Mouse (Mus musculus) heart, adult 18-20 months (tissue): ENCODE results near the gene Ugt1a6a. TPM values are rescaled to one million over a fixed set of nuclear protein-coding genes. Genes with fewer than 3 reads are reported as not detected.

ENCODE experiments used
- DNase-seq, 2 experiments: peaks; one replicate each; pipeline ENCODE4 v3.0.0; 2021 to 2022; ENCODE audit warnings: mixed read lengths in 1 of 2
- total RNA-seq, 2 experiments: library from RNA; stranded (reverse); gene quantifications; 2 replicates each; pipeline ENCODE4 v1.2.3; 2021

Gene Ugt1a6a
- total RNA-seq, 2 experiments from 2014 or later = 3.3 TPM

- no peak for DNase-seq
These were observed 95.0 kb downstream of the Ugt1a6a start for GRCm38 (mm10) chr1:88229566-88229965.

- no peak for DNase-seq
These were observed 95.4 kb downstream of the Ugt1a6a start for GRCm38 (mm10) chr1:88229986-88230385.

GRCm38 (mm10) chr1:88230421-88230820 is 95.8 kb downstream of the Ugt1a6a start:
- DNase-seq = no peak

- DNase-seq = no peak
These were observed 96.6 kb downstream of the Ugt1a6a start for GRCm38 (mm10) chr1:88230981-88231802.

- DNase-seq = no peak
These were observed 97.3 kb downstream of the Ugt1a6a start for GRCm38 (mm10) chr1:88231803-88232499.

- no peak for DNase-seq
These were observed 98.2 kb downstream of the Ugt1a6a start for GRCm38 (mm10) chr1:88232664-88233380.

GRCm38 (mm10) chr1:88233421-88234247 is 99.0 kb downstream of the Ugt1a6a start:
- no peak for DNase-seq

GRCm38 (mm10) chr1:88234248-88234610 is 99.6 kb downstream of the Ugt1a6a start:
- no peak for DNase-seq

GRCm38 (mm10) chr1:88234646-88235045 is 100.0 kb downstream of the Ugt1a6a start:
- no peak for DNase-seq

- DNase-seq = no peak
These were observed 100.7 kb downstream of the Ugt1a6a start for GRCm38 (mm10) chr1:88235046-88235893.

GRCm38 (mm10) chr1:88235894-88236415 is 101.3 kb downstream of the Ugt1a6a start:
- DNase-seq = no peak

GRCm38 (mm10) chr1:88237311-88237710 is 102.7 kb downstream of the Ugt1a6a start:
- DNase-seq = no peak

- DNase-seq = no peak
These were observed 104.2 kb downstream of the Ugt1a6a start for GRCm38 (mm10) chr1:88238771-88239170.

- no peak for DNase-seq
These were observed 105.5 kb downstream of the Ugt1a6a start for GRCm38 (mm10) chr1:88240072-88240471.

GRCm38 (mm10) chr1:88240579-88240978 is 106.0 kb downstream of the Ugt1a6a start:
- no peak for DNase-seq

GRCm38 (mm10) chr1:88243861-88244260 is 109.3 kb downstream of the Ugt1a6a start:
- DNase-seq = no peak

- no peak for DNase-seq
These were observed 111.3 kb downstream of the Ugt1a6a start for GRCm38 (mm10) chr1:88245881-88246280.

- DNase-seq = no peak
These were observed 111.8 kb downstream of the Ugt1a6a start for GRCm38 (mm10) chr1:88246386-88246785.

GRCm38 (mm10) chr1:88247660-88248059 is 113.1 kb downstream of the Ugt1a6a start:
- no peak for DNase-seq

- DNase-seq = no peak
These were observed 114.0 kb downstream of the Ugt1a6a start for GRCm38 (mm10) chr1:88248658-88249057.

GRCm38 (mm10) chr1:88249596-88249995 is 115.0 kb downstream of the Ugt1a6a start:
- no peak for DNase-seq
